Mouse (Mus musculus): ENCODE results near the gene AY074887. TPM values are rescaled to one million over a fixed set of nuclear protein-coding genes. Genes with fewer than 3 reads are reported as not detected.
"Not testable (repeated sequence)": the region's sequence is repeated elsewhere in the genome, so short reads cannot be mapped to it uniquely, and the experiment has no call there.

Gene AY074887
- 0.34 TPM in 1 of 2 replicates, not detected in the other for polyA plus RNA-seq (2012; rRNA removed)

DNA sequence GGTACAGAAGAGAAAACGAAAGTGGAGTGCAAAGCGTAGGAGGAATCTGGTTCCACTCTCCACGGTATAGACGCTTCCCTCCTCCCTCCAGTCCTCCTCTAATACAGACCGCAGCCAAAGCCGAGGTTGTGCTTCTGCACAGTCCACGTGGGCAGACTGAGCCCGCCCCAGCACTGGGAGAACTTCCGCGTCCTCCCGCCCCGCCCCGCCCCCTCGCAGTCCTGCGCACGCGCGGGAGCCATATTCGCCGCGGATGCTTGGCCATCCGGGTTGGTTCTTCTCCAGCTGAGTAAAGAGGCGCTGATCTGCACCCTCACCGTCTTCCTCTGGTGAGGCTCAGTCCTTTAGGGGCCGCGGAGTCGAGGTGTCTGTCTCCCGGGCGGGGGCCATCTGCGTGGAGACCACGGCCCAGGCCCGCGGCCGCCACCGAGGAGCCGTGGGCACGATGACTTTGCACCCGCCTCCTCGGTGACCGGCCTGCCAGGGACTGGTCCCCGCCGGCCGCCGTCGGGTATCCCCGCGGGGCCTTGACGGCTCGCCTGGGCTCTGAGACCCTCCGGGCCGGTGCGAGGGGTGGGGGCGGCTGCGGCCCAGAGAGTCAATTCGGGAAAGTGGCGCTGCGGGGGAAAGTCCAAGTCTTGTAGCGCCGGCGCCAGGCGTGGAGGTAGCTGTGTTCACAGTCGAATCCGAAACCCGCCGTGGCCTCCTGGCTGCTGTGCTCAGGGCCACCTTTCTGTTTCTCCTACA, at the start of gene AY074887, which contains the start of gene Psma4:
AY074887 (minus strand) TSS at position 424 of the 747 bp plus-strand sequence.
Psma4 (plus strand) TSS at position 216 of the 747 bp plus-strand sequence.
- DNase-seq (ENCODE audit: extremely low spot score in 1 of 2, low spot score in 1 of 2) = peak; percentile 69 to 87

DNA sequence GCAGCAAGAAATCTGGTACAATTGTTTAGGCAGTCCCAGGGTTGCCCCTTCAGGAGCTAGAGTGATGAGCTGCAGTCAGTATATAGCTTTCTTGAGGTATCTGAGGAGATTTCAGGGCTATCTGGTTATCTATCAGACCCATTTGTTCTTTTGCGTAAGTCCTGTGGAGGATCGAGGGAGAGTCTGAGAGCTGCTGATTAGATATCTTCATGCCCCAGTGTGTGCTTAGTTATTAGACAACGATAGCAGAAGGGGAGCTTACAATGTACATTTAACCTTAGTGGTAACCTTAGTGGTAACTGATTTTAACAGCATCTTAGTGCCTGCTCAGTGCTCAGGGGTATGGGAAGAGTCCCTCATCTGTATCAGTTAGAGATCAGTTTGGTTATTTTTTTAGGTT, 44.8 kb upstream of the AY074887 start:
- no peak for DNase-seq (ENCODE audit: extremely low spot score in 1 of 2, low spot score in 1 of 2)

DNA sequence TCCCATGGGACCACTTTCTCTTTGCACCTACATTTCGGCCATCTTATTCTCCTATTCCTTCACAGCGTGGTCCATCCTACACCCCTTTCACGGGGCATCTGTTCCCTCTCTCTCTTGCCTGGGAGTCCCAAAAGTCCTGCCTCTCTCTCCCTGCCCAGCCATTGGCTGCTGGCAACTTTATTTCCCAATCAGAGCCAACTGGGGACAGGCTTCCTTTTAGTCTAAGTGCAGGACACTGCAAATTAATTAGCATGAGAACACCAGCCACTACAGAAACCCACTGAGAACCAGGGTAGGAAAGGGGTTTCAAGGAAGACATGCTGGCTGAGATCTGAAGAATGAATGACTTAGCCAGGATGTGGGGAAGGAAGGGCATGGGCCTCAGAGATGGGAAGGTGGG, 43.6 kb upstream of the AY074887 start:
- no peak for DNase-seq (ENCODE audit: extremely low spot score in 1 of 2, low spot score in 1 of 2)

GRCm38 (mm10) chr9:54990362-54990761, 39.6 kb upstream of the AY074887 start:
- DNase-seq (ENCODE audit: extremely low spot score in 1 of 2, low spot score in 1 of 2) = no peak

GRCm38 (mm10) chr9:54982401-54982800, 31.6 kb upstream of the AY074887 start:
- no peak for DNase-seq (ENCODE audit: extremely low spot score in 1 of 2, low spot score in 1 of 2)

- DNase-seq (ENCODE audit: extremely low spot score in 1 of 2, low spot score in 1 of 2) = no peak
Measured at GRCm38 (mm10) chr9:54981291-54982191, 30.7 kb upstream of the AY074887 start.

DNA sequence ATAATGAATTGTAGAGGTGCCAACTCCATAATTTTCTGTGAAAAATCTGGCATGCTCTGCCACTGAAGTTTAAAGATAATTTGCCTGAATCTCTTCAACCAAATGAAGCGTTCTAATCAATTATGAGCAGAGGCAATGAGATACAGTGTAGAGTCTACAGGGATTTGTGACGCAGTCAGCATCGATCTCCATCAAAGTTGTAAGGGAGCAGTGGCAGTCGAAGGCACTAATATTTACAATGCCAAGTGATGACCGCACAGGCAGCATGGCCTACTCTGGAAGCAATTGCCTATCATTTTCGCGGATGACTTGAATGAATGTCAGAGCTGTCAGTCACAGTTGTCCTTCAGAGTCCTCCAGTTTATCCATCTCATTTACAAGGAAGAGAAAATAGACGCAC, 29.9 kb upstream of the AY074887 start, which contains the start of gene Chrna5:
Chrna5 (plus strand) TSS at position 207 of the 400 bp plus-strand sequence.
- peak in 1 of 2 experiments; percentile 30 for DNase-seq (ENCODE audit: extremely low spot score in 1 of 2, low spot score in 1 of 2)

DNA sequence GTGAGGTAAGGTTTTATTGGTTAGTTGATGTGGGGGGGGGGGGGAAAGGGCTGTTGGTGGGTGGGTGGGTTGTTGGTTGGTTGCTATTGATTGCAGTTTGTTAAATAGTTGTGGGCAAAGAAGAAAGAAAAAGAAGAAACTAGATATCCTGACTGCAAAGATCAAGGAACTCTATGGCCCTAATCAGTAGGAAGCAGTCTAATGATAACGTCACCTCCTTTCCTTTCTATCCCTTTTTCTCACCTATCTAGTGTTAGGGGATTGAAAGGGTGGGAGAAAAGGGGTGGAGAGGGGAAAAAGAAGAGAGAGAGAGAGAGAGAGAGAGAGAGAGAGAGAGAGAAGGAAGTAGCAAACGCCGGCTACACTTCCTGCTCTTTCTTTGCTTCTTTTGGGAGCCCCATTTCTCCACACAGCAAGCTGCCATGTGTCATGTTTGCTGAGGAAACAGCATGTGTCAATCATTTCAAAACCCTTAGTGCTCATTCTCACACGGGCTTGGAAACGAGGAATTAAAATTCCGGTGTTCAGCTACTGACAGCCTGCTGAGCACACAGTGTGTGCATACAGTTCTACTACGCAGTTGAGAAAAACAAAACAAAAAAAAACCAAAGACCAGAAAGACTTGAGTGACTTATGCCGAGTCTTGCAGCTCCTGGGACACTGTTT, 19.3 kb upstream of the AY074887 start:
- DNase-seq (ENCODE audit: extremely low spot score in 1 of 2, low spot score in 1 of 2) = no peak

DNA sequence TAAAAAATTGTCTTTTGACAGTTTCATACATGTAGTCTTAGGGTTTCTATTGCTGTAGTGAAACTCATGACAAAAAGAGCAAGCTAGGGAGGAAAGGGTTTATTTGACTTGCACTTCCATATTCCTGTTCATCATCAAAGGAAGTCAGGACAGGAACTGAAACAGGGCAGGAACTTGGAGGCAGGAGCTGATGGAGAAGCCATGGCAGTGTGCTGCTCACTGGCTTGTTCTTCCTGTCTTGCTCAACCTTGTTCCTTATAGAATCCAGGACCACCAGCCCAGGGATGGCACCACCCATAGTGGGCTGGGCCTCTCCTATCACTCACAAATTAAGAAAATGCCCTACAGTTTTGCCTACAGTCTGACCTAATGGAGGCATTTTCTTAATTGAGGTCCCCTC, 12.9 kb upstream of the AY074887 start:
- no peak for DNase-seq (ENCODE audit: extremely low spot score in 1 of 2, low spot score in 1 of 2)

DNA sequence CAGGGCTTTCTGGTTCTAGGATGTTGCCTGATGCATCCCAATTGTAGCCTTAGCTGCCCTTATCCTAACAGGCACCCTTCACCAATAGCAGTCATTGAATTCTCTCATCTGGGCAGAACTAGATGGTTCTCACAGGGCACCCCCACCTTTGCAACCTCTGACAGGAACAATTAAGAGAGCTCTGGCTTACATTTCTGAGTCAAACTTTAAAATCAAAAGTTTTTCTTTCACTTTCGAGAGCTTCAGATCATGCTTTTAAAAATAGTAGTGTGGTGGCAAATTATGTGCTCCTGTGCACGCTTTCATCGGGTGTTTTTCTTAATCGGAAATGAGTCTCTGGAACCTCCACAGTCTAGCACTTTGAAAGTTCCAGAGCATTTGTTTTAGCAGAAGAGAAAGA, 10.3 kb upstream of the AY074887 start:
- DNase-seq (ENCODE audit: extremely low spot score in 1 of 2, low spot score in 1 of 2) = no peak

DNA sequence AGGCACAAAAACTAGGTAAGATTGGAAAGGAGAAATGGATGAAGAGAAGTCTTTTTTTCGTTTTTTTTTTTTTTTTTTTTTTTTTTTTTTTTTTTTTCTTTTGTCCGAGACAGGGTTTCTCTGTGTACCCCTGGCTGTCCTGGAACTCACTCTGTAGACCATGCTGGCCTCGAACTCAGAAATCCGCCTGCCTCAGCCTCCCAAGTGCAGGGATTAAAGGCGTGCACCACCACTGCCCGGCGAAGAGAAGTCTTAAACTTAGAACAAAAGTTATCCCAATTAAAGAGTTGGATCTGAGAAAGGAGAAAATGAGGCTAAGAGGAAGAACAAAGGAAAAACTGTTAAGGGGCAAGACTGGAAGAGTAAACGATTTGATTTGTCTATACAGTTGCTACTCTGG, 636 bp downstream of the AY074887 start:
- not testable (repeated sequence) for DNase-seq (ENCODE audit: extremely low spot score in 1 of 2, low spot score in 1 of 2)

DNA sequence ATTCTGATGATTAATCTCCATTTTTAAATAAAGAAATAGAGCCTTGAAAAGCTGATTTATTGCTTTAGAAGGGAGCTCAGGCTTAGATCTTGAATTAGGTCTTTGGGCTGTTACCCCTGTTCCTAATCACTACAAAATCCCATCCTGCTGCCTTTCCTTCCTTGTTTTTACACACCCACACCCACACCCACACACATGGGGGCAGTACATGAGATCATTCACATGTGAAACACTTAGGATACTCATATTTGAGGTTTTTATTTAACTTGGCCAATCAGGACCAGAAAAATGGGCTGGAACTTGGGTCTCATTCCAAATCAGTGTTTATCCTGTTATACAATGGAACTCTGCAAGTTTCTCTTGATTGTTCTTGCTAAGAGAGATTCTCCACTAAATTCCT, 1.3 kb downstream of the AY074887 start:
- DNase-seq (ENCODE audit: extremely low spot score in 1 of 2, low spot score in 1 of 2) = no peak

GRCm38 (mm10) chr9:54946256-54946655, 4.5 kb downstream of the AY074887 start:
- DNase-seq (ENCODE audit: extremely low spot score in 1 of 2, low spot score in 1 of 2) = no peak

DNA sequence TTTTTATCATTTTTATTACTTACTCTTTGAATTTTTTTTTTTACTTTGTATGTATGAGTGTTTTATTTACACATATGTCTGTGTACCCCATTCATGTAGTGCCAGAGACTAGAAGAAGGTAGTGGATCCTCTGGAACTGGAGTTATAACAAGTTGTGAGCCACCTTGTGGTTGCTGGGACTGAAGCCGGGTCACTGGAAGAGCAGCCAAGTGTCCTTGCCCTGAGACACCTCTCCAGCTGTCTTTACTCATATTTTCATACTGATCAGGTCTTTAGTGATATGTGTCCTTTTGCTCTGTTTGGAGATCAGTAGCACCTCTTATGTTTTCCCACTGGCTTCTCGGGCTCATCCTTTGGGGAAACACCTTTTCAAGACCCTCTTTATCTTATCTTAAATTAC, 6.3 kb downstream of the AY074887 start:
- DNase-seq (ENCODE audit: extremely low spot score in 1 of 2, low spot score in 1 of 2) = no peak

- no peak for DNase-seq (ENCODE audit: extremely low spot score in 1 of 2, low spot score in 1 of 2)
Measured at GRCm38 (mm10) chr9:54942071-54942470, 8.7 kb downstream of the AY074887 start.

DNA sequence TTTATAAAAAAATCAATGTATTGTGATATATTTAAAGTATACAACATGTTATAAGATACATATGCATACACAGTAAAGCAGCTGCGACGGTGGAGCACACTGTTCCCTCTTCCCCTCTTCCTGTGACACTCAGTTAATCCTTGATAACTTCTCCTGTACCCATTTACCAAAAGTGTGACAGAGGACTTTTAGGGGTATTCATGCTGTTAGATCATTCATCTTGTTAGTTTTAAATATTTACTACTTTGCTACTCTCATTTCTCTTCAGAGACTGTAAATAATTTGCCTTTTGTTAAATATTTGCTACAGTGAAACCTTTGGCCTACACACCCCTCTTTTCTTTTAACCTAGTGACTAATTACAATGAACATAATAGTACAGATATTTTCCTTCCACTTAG, 18.4 kb downstream of the AY074887 start:
- DNase-seq (ENCODE audit: extremely low spot score in 1 of 2, low spot score in 1 of 2) = no peak

DNA sequence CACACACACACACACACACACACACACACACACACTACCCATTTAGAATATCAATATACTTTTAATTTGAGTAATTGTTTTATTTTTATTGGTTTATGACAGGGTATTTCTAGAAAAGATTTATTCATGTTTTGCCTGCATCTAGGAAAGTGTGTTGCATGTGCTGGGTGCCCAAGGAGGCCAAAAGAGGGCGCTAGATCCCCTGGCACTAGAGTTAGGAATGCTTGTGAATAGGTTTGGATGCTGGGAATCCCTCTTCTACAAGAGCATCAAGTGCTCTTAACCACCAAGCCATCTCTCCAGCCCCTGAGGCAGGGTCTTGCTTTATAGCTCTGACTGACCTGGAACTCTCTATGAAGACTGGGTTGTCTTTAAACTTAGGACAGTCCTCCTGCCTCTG, 19.0 kb downstream of the AY074887 start:
- no peak for DNase-seq (ENCODE audit: extremely low spot score in 1 of 2, low spot score in 1 of 2)

- no peak for DNase-seq (ENCODE audit: extremely low spot score in 1 of 2, low spot score in 1 of 2)
Measured at GRCm38 (mm10) chr9:54930741-54931140, 20.1 kb downstream of the AY074887 start.

DNA sequence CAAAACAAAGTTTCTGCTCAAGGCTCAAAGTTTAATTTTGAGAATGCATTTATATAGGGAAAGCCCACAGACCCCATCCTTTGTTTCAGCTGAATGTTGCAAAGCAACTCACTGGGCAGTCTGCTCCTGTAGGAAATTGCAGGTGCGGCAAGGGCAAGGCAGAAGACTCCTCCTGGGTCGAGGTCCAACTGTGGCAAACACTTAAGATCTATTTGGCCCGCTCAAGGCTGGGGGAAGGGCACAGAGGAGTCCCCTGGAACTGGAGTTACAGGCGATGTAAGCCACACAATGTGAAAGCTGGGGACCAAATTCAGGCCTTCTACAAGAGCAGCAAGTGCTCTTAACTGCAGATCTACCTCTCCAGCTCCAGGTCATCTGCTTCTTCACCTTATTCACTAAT, 30.9 kb downstream of the AY074887 start:
- no peak for DNase-seq (ENCODE audit: extremely low spot score in 1 of 2, low spot score in 1 of 2)

- DNase-seq (ENCODE audit: extremely low spot score in 1 of 2, low spot score in 1 of 2) = no peak
Measured at GRCm38 (mm10) chr9:54918781-54919180, 32.0 kb downstream of the AY074887 start.

DNA sequence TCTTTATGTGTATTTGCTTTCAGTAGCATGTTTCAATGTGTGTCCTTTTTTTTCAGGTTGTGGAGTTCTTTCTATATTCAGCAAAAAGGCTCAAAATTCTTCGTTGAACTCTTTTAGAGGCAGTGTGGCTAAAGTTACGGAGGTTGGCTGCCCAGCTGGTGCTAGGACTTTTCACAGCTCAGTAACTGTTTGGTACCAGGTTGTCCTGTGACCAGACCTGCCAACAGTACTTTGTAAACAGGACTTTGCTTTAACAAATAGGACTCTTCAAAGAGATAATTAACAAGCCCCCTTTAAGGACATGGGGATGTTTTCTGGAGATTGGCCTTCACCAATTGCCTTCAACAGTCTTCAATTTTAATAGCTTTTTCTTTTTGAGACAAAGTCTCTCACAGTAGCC, 32.6 kb downstream of the AY074887 start:
- DNase-seq (ENCODE audit: extremely low spot score in 1 of 2, low spot score in 1 of 2) = no peak

All from frontal cortex, adult 2 months (tissue).